Mouse (Mus musculus) liver, postnatal 0 days (tissue): ENCODE measurements around the gene Olfr213. TPM values are rescaled to one million over a fixed set of nuclear protein-coding genes. Genes with fewer than 3 reads are reported as not detected.
"Not testable (repeated sequence)": the region's sequence is repeated elsewhere in the genome, so short reads cannot be mapped to it uniquely, and the experiment has no call there.

Source experiments
- ATAC-seq: fragments of 200-750 bp; cut with Nextera tagmentation; 2 replicates; pipeline ENCODE4 v1.8.0; 2017; ENCODE audit warnings: mild to moderate bottlenecking, moderate library complexity
- DNase-seq: peaks from one replicate; pipeline ENCODE4 v3.0.0-alpha.2; 2016
- H3K27ac ChIP-seq: fragments of 300-500 bp; sonication (generic); 2 replicates; pipeline ENCODE4 v1.5.1; 2014; ENCODE audit warnings: antibody characterized with exemption, moderate library complexity, mild to moderate bottlenecking, low read depth
- H3K27me3 ChIP-seq: fragments of 300-500 bp; sonication (generic); 2 replicates; pipeline ENCODE4 v1.6.1; 2014; ENCODE audit warnings: low read length, control low read depth, mixed read lengths; ENCODE audit not compliant: insufficient read depth
- H3K36me3 ChIP-seq: fragments of 300-500 bp; sonication (generic); replicated peaks from 2 replicates; pipeline ENCODE4 v1.6.1; 2014; ENCODE audit warnings: mild to moderate bottlenecking, control low read depth, low read length, moderate library complexity, mixed read lengths; ENCODE audit not compliant: insufficient read depth
- H3K4me1 ChIP-seq: fragments of 300-500 bp; sonication (generic); 2 replicates; pipeline ENCODE4 v1.6.1; 2014; ENCODE audit warnings: antibody characterized with exemption, mild to moderate bottlenecking, control low read depth; ENCODE audit not compliant: insufficient read depth
- H3K4me2 ChIP-seq: fragments of 300-500 bp; sonication (generic); 2 replicates; pipeline ENCODE4 v1.6.1; 2014; ENCODE audit warnings: low read depth, mild to moderate bottlenecking, low read length, moderate library complexity, mixed read lengths
- H3K4me3 ChIP-seq: fragments of 300-500 bp; sonication (generic); 2 replicates; pipeline ENCODE4 v1.5.1; 2014; ENCODE audit warnings: low read depth, low read length
- H3K9ac ChIP-seq: fragments of 300-500 bp; sonication (generic); replicated peaks from 2 replicates; pipeline ENCODE4 v1.6.1; 2014; ENCODE audit warnings: mild to moderate bottlenecking, moderate library complexity
- H3K9me3 ChIP-seq: fragments of 300-500 bp; sonication (generic); 2 replicates; pipeline ENCODE4 v1.6.1; 2016; ENCODE audit warnings: mild to moderate bottlenecking, control low read depth, low read length, mixed read lengths
- CTCF ChIP-seq: sonication (generic); IDR thresholded peaks from 2 replicates; pipeline ENCODE4 v1.5.1; 2016; ENCODE audit warnings: antibody characterized with exemption, low read depth
- EP300 ChIP-seq: IDR thresholded peaks from 2 replicates; pipeline ENCODE4 v1.6.1; 2016; ENCODE audit warnings: antibody characterized with exemption, low read depth, mild to moderate bottlenecking
- WGBS: fragments of 180-500 bp; shearing (Covaris S2); extraction: QIAGEN DNeasy Blood & Tissue Kit; methylation state at CpG from one replicate; pipeline ENCODE4 v1.1.7; 2014; ENCODE audit not compliant: insufficient replicate concordance; 5-methylcytosine and 5-hydroxymethylcytosine counted together
- polyA plus RNA-seq: library from polyadenylated mRNA; unstranded; fragments of >200 nt; fragmentation: Nextera tagmentation; extraction: Ambion mirVana; gene quantifications from 2 replicates; pipeline ENCODE4 v1.2.1, GENCODE M21; 2015

Gene Olfr213
- not detected in 2 replicates for polyA plus RNA-seq

DNA sequence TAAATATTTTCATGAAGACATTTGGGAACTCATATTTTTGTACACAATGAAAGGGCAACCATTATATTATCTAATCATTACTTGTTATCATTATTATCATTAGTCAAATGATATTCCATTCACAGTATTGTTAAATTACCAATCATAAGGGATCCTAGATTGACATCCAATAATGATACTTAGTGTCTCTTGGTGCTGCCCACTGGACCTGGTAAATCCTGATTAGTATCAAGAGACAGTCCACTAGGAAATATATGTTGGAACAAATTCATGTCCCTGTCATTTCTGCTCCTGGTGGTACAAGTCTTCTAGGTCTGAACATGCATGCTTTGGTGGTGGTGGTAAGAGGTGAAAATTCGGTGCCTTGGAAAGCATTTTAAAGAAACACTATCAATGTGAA, at the start of gene Olfr213:
Gene Olfr213 (plus strand): TSS at position 301 of the 400 bp plus-strand sequence.
- Histone ChIP-seq H3K27ac (no peak within 1 kb of the TSS), H3K4me2 (no peak within 1 kb of the TSS), H3K36me3 (no peaks in the 10 kb centered on the region), H3K9ac (no peak within 1 kb of the TSS), H3K9me3 (no peaks in the 10 kb centered on the region), H3K27me3 (no peaks in the 10 kb centered on the region), H3K4me3 (no peak within 1 kb of the TSS), H3K4me1 (no peaks in the 10 kb centered on the region)
- DNase-seq (no peak), ATAC-seq (no peak)
- no peak for TF ChIP-seq EP300
- no peak for TF ChIP-seq CTCF
- 63% methylated on average over 1 of the region's 1 CpGs for WGBS

DNA sequence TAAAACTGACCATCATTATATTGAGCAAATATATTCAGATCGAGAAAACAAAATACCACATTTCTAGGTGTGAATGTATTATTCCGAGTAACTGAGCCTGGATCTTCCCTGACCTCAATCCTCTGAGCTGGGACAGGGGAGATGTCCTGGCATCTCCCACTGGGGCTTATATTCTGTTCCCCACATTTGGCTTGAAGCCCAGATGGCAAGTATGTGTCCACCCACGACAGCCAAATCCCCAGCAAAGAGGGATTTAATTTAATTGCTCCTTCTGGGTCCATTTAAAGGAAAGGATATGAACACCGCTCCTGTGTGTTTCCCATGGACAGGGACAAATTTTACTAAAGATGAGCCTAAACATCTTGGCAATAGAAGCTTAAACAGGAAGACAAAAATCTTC, 49.5 kb upstream of the Olfr213 start, which contains the start of gene Olfr211:
Gene Olfr211 (plus strand): TSS at position 301 of the 400 bp plus-strand sequence.
- Histone ChIP-seq H3K36me3 (no peaks in the 10 kb centered on the region), H3K4me3 (no peak within 1 kb of the TSS), H3K9me3 (no peaks in the 10 kb centered on the region), H3K27ac (no peak within 1 kb of the TSS), H3K4me2 (no peak within 1 kb of the TSS), H3K27me3 (no peaks in the 10 kb centered on the region), H3K4me1 (no peaks in the 10 kb centered on the region), H3K9ac (no peak within 1 kb of the TSS)
- ATAC-seq (no peak), DNase-seq (no peak)
- no peak for TF ChIP-seq EP300
- TF ChIP-seq CTCF, result no peak
- WGBS, result 62% methylated on average over 4 of the region's 4 CpGs

DNA sequence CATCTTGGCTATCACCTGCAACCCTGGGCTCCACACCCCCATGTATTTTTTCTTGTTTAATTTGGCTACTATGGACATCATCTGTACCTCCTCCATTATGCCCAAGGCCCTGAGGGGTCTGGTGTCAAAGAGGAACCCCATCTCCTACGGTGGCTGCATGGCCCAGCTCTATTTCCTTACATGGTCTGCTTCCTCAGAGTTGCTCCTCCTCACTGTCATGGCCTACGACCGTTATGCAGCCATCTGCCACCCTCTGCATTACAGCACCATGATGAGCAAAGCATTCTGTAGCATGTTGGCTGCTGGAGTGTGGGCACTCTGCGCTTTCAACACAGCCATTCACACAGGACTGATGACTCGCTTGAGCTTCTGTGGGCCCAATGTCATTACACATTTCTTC, 44.5 kb upstream of the Olfr213 start:
- H3K4me1 ChIP-seq, result no peaks in the 10 kb centered on the region
- no peak overlapping the region for H3K9ac ChIP-seq
- H3K9me3 ChIP-seq, result no peaks in the 10 kb centered on the region
- 60% methylated on average over 5 of the region's 5 CpGs for WGBS
- H3K4me3 ChIP-seq, result no peak overlapping the region
- H3K4me2 ChIP-seq, result no peak overlapping the region
- TF ChIP-seq EP300 (no peak), CTCF (no peak)
- H3K36me3 ChIP-seq, result no peaks in the 10 kb centered on the region
- no peaks in the 10 kb centered on the region for H3K27me3 ChIP-seq
- no peak for ATAC-seq
- H3K27ac ChIP-seq, result no peak overlapping the region
- DNase-seq, result no peak

DNA sequence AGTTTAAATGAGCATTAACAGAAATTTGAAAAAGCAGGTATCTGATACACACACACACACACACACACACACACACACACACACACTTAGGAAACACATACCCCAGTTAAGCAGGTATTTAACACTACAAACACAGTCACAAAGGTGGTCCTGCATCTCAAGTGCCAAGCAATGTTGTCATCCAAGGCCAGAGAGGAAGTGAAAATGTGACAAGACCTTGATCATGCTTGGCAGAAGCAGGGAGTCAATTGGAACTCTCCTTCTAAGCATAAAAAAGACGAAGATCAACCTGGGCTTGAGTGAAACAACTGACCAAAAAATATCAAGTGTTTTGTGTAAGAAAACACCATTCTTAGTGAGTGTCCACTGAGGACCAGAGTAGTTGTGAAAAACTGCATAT, 42.3 kb upstream of the Olfr213 start:
- no peak overlapping the region for H3K4me3 ChIP-seq
- H3K4me1 ChIP-seq, result no peaks in the 10 kb centered on the region
- no peak for TF ChIP-seq EP300
- no peak for TF ChIP-seq CTCF
- 68% methylated on average over 1 of the region's 1 CpGs for WGBS
- no peaks in the 10 kb centered on the region for H3K36me3 ChIP-seq
- no peak for ATAC-seq
- DNase-seq, result no peak
- H3K9ac ChIP-seq, result no peak overlapping the region
- no peak overlapping the region for H3K27ac ChIP-seq
- no peak overlapping the region for H3K4me2 ChIP-seq
- H3K9me3 ChIP-seq, result no peaks in the 10 kb centered on the region
- no peaks in the 10 kb centered on the region for H3K27me3 ChIP-seq

DNA sequence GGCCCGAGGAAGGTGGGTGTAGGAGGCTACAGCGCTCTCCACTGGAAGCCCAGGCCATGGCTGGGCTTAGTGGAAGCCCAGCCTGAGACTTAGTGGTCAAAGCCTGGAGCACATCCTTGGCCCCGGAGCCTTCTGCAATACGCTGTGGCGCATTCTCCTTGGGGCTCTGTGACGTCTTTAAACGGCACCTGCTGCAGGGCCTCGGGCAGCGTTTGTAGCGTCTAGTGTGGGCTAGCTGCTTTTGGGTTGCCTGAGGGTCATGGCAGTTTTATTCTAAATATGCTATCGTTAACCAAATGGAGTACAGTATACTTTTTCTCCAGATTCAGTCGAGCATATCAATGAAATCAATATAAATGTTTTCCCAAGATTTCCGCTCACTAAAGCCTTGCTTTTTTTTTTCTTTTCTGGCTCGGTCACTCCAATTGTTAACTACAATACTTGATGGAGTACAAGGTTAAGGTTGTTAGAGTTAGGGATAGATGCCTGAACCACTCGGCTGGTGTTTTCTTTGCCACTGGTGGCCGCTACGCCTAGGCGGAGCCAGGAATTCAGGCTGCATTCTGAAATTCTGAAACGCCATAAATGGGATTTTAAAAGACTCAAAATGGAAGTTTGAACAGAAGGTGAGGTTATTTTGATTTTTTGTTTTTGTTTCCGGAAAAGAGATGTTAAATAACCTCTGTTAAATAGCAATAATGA, 31.8 kb upstream of the Olfr213 start, which contains the start of gene Olfr212:
Gene Olfr212 (plus strand): TSS at position 215 of the 702 bp plus-strand sequence.
- not testable (repeated sequence) for H3K36me3 ChIP-seq

DNA sequence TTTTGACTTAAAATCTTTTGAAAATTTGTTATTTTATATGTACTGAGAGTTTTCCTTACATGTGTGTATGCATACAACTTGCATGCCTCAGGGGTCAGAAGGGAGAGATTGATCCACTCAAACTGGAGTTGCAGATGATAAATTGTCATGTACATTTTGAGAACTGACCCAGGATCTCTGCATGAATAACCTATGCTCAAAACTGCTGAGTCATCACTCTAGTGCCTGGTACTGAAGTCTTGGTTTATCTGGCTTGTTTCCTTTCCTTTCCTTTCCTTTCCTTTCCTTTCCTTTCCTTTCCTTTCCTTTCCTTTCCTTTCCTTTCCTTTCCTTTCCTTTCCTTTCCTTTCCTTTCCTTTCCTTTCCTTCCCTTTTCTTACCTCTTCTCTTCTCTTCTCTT, 23.4 kb upstream of the Olfr213 start:
- Histone ChIP-seq H3K9ac (no peak overlapping the region), H3K9me3 (no peaks in the 10 kb centered on the region), H3K4me1 (no peaks in the 10 kb centered on the region), H3K4me3 (no peak overlapping the region), H3K36me3 (no peaks in the 10 kb centered on the region), H3K4me2 (no peak overlapping the region), H3K27me3 (no peaks in the 10 kb centered on the region), H3K27ac (no peak overlapping the region)
- ATAC-seq, result no peak
- no peak for TF ChIP-seq CTCF
- no peak for TF ChIP-seq EP300
- no peak for DNase-seq

More for the DNA sequence above, 31.8 kb upstream of the Olfr213 start, which contains the start of gene Olfr212:
- not testable (repeated sequence) for H3K27me3 ChIP-seq, H3K27ac ChIP-seq, H3K9me3 ChIP-seq, H3K9ac ChIP-seq, H3K4me3 ChIP-seq, DNase-seq, ATAC-seq, H3K4me1 ChIP-seq, H3K4me2 ChIP-seq
- WGBS, result 88% methylated on average over 19 of the region's 20 CpGs

DNA sequence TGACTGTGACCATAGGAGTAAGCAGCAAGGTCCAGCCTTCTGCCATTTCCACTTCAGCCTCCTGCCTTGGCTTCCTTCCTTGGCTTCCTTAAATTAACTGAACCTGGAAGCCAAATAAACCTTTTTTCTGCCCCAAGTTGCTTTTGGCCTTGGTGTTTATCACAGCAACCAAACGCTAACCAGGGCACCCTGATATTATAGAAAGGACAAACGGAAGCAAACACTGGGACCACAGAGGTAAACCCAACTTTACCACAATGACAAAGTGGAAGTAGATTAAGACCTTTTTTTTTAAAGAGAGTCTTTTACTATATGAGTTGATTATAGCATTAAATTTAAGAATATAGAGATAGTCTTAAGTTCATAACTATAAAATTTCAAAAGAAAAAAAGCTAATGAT, 4.2 kb downstream of the Olfr213 start:
- no peak for ATAC-seq
- Histone ChIP-seq H3K4me1 (no peaks in the 10 kb centered on the region), H3K36me3 (no peaks in the 10 kb centered on the region), H3K27ac (no peak overlapping the region), H3K4me3 (no peak overlapping the region), H3K9me3 (no peaks in the 10 kb centered on the region), H3K27me3 (no peaks in the 10 kb centered on the region), H3K9ac (no peak overlapping the region), H3K4me2 (no peak overlapping the region)
- DNase-seq, result no peak
- TF ChIP-seq EP300 (no peak), CTCF (no peak)
- 53% methylated on average over 2 of the region's 2 CpGs for WGBS

DNA sequence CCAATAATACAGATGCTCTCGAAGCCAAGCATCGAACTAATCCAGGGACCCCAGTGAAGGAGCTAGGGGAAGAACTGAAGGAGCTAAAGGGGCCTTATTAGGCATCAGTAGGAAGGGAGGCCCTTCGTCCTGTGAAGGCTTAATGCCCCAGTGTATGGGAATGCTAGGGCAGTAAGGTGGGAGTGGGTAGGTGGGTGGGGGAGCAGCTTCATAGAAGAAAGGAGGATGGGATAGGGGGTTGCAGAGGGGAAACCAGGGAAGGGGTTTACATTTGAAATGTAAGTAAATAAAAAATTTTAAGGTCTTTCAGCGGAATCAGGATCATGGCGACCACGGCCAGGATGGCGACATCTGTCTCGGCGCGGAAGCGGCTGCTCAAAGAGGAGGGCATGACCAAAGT, 12.6 kb downstream of the Olfr213 start, which contains the start of gene Gm5580:
Gene Gm5580 (plus strand): TSS at position 301 of the 400 bp plus-strand sequence.
- H3K4me1 ChIP-seq, DNase-seq, H3K9me3 ChIP-seq, H3K4me2 ChIP-seq, H3K36me3 ChIP-seq, H3K27me3 ChIP-seq, H3K9ac ChIP-seq, ATAC-seq, H3K4me3 ChIP-seq, H3K27ac ChIP-seq: not testable (repeated sequence)
- 88% methylated on average over 11 of the region's 11 CpGs for WGBS
